Mouse (Mus musculus) testis, postnatal 14 days (tissue): ENCODE results near the gene Ficd.

ENCODE experiments used
- DNase-seq: peaks from one replicate; pipeline ENCODE4 v3.0.0; 2021; ENCODE audit warnings: low spot score

Ficd gene

DNA sequence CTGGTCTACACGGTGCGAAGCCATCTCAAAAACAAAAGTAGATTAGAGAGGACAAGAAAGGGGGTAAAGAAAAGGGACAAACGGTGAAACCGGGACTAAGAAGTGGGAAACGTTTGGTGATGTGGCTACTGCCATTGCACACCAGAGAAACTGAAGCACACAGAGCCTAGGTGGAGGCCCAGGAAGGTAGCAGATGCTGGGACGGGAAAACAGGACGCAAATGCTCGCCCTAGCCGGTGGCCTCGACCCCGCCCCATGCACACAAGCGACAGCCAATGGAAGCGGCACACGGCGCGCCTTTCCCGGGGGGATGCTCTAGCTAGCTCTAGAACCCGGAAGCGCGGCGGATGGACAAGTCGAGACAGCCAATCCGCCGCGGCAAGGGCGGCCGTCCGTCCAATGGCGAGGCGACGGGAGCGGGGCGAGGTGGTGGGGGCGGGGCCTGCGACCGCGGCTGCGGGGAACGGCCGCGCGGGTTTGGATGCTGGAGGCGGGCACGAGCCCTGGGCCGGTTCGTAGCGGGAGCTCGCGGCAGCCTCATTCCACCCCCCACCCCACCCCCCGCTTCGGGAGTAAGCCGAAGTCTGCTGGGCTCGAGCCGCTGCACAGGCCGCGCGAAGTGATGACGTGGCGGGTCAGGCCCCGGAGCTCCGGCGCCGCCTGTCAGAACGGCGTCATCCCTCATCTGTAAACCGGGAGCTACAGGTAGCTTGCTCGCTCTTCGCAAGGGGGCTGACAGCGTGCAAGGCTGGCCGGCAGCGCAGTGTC is at the start of gene Ficd:
Gene Ficd (plus strand): TSS at position 459 of the 768 bp plus-strand sequence.
- peak; percentile 93 for DNase-seq

GRCm38 (mm10) chr5:113687514-113687913 is 48.1 kb upstream of the Ficd start:
- DNase-seq, result no peak

GRCm38 (mm10) chr5:113690069-113690548 is 45.5 kb upstream of the Ficd start:
- DNase-seq, result no peak

DNA sequence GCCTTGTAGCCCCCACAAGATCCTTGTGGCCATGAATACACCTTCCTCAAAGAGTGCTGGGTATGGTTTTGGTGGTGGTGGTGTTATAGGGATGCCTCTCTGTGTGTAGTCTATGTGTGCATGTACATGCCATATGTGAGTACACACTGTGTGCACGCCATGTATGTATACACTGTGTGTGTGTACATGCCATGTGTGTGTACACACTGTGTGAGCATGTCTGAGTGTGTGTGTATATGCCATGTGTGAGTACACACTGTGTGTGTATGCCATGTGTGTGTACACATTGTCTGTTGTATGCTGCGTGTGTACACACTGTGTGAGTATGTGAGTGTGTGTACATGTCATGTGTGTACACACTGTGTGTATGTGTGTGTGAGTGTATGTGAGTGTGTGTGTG is 44.7 kb upstream of the Ficd start:
- DNase-seq, result no peak

- peak; percentile 18 for DNase-seq
Measured at GRCm38 (mm10) chr5:113693196-113693755, 42.3 kb upstream of the Ficd start.

DNA sequence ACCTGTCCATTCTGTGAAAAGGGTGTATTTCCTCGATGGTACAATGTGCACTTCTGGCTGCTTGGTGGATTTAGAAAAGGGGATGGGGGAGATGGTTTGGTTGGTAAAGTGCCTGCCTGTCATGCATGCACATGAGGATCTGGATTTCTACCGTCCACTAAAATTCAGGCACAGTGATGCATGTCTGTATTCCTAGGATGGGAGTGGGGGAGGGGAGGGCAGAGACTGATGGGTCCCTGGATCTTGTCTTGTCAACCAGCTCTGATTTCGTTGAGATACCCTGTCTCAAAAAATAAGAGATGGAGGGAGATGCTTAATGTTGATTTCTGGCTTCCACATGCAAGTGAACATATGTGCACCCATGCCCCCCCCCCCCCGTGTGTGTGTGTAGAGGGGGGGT is 41.6 kb upstream of the Ficd start:
- DNase-seq, result no peak

DNA sequence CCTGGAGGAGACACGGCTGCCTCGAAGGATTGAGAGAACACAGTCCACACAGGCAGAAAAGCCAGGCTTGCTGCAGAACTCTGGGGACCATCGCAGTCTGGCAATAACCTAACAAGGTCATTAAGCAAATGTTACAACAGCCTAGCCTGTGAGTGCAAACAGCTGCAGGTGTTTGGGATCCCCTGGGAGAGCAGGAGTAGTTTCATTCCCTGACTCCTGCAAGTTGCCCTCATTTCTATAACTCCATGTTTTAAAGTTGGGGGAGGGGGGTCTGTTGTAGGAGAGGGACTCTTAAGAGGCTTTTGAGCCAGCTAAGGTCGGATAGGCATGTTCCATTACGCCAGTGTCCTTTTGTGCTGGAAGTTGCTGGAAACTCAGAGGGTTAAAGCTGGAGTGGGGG is 41.2 kb upstream of the Ficd start:
- DNase-seq, result peak; percentile 64

GRCm38 (mm10) chr5:113700388-113701023 is 35.1 kb upstream of the Ficd start:
- DNase-seq, result peak; percentile 28

GRCm38 (mm10) chr5:113703803-113704585 is 31.6 kb upstream of the Ficd start:
- DNase-seq, result no peak

DNA sequence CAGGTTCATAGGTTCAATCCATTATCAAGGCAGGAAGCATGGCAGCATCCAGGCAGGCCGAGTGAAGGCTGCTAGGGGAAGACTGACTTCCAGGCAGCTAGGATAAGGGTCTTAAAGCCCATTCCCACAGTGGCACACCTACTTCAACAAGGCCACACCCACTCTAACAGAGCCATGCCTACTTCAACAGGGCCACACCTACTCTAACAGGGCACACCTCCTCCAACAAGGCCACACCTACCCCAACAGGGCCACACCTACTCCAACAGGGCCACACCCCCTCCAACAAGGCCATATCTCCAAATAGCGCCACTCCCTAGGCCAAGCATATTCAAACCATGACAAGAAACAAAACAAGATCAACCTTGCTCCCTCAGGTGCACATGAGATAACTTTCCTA is 22.7 kb upstream of the Ficd start:
- no peak for DNase-seq

- peak; percentile 18 for DNase-seq
Measured at GRCm38 (mm10) chr5:113716581-113717388, 18.8 kb upstream of the Ficd start.

- DNase-seq, result no peak
Measured at GRCm38 (mm10) chr5:113719221-113719661, 16.4 kb upstream of the Ficd start.

DNA sequence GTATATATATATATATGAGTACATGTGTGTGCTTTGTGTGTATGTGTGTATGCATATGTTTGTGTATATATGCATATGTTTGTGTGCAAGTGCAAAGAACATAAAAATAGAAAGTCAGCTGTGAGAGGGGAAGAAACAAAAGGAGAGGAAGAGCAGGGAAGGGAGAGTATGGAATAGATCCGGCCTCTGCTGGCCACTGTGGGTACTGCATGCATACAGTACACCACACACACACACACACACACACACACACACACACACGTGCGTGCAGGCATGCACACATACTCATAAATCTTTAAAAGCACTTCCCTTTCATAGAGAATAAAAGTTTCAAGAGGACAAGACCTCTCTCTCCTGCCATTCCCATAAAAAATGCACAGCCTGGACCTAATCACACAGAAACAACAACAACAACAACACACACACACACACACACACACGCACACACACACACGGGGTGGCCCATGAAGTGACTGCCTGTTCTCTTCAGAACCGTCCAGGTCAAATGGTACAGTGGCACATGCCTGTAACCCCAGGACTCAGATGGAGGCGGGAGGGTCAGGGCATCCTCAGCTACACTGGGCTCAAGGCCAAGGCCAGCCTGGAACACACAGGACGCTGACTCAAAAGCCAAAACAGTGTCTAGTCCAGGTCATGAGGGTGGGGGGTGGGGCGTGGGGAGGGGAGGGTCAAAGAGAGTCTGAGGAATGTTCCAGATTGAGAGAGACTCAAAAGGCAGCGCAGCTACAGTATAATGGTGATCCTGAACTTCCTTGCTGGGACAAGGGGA is 13.2 kb upstream of the Ficd start:
- no peak for DNase-seq

DNA sequence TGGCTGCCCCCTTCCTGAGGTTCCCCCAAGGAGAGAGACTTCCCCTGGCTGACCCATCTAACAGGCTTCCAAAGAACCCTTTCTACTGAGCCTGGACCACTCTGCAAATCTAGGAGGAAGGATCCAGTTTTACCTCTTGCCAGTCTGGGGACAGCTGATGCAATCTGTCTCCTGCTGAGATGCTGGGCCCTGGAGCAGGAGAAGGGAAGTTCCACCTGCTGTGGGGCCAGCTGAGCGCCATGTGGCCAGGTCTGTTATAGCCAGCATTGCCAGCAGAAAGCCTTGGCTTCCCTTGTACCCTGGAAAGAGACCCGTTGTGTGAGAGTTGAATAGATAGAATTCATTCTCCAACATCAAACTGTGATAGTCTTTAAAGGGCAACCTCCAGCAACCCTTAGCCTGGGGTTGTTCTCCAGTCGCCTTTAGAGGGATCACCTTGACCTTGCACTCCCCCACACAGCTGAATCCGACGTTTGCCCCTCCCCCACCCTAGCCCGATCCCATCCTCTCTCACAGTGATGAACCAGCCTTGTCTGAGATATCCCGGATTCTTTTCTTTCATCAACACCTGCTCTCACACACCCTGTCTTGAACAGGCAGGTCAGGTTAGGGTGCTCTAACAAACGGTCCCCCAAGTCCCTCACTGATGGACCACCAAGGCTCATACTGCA is 11.9 kb upstream of the Ficd start:
- no peak for DNase-seq

GRCm38 (mm10) chr5:113724446-113724845 is 11.2 kb upstream of the Ficd start, which contains the start of gene 1700069L16Rik:
TSS of gene 1700069L16Rik (minus strand) at chr5:113724772.
- peak; percentile 80 for DNase-seq

DNA sequence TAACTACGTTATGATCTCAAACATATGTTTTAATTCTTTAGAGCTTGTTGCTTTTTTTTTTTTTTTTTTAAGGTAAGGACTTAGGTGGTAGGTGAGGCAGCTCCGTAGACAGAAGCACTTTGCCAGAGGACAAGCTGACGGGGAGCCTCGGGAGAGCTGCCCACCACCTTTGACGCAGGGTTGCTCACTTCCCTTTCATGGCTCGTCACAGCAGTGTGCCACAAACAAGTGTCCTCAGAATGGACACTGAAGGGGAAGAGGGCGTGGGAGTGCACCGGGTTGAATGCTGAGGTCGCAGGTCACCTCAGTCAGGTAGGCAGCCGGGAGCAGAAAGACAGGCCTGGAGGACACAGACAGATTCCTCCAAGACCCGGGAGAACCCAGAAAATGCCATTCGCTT is 10.2 kb upstream of the Ficd start:
- DNase-seq, result no peak

- no peak for DNase-seq
Measured at GRCm38 (mm10) chr5:113726618-113727017, 9.0 kb upstream of the Ficd start.

DNA sequence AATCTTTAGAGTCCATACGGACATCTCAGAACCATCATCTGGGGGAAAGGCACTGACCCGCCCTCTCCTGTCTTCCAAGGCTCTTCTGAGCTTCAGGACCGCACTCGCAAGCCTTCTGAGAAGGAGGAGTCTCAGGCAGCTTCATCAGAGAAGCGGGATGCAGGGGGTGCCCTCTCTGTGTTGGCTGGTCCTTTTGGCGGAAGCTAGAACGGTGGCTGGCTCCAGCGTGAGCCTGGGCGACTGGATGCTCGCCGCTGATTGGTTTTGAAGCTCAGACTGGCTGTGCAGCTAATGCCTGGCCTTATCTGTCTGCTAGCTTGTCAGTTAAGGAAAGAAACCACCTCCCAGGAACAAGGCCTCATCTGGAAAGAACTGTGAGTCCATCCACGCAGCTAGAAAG is 8.4 kb upstream of the Ficd start:
- DNase-seq, result no peak

DNA sequence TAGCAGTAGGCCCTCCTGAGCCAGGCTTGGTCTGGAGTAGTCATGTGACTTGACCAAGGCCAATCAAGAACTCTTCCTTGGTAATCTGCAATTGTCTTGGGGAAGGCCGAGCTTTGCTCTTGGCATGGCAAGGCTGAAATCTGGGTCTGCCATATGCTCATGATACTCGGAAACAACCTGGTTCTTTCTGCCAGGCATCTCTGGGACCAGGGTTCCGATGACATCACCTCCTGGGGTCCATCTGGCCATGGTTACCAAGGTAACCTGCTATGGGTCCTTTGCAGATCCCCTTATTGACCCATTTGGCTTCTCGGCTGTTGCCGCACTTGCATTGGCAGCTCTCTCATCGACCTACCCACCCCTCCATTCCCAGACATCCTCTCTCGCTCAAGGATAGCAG is 7.6 kb upstream of the Ficd start:
- DNase-seq, result no peak

- no peak for DNase-seq
Measured at GRCm38 (mm10) chr5:113728691-113729090, 6.9 kb upstream of the Ficd start.
